Mouse (Mus musculus): ENCODE measurements around the gene Syn3. TPM values are rescaled to one million over a fixed set of nuclear protein-coding genes. Genes with fewer than 3 reads are reported as not detected.
A peak's percentile ranks its signal among the peaks of the same experiment; 100 is the strongest.

Gene Syn3
- total RNA-seq, 2 experiments from 2014 or later: 23.0 to 27.5 TPM

DNA sequence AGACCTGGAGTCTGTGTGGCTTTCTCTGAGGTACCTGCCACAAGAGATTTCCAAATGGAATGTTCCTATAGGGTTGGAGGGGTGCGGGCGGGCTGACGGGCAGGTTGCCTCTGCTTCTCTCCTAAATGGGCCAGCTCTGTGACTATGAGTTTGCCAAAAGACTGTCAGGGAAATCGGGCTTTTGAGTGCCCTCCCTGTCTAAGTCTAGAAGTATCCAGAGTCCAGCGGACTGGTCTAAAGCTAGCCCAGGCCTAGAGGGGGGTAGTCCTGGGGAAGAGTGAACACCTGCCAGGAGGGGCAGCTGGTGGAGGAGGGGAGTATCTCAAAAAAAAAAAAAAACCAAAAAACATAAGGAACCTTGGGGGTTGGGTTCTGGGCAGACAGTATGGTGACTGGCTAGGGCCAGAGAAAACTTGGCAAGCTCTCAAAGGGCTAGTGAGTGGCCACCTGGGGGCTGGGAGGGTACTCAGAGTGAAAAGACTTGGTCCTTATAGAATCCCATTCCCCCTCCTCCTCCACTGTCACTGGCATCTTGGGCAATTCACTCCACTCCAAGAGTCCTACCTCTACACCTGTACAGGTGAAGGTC lies 180.1 kb downstream of the Syn3 start:
- no peak for DNase-seq (ENCODE audit: low spot score in 2 of 2)

DNA sequence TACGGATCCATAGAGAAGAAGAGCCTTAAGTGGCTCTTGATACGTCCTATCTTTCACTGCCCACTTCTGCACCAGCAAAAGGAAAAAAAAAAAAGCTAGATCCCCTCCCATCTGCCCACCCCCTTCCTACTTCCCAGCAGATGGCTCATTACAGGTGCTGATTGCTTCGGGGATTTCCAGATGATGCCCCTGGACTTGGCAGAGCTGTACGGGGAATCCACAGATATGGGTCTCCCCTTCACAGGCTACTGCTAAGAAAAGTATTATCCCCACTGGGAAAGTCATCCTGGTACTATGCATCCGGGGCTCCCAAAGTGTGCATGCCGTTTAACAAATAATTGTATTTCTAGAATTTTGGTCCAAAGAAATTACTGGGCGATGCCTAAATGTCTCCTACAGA lies 181.1 kb downstream of the Syn3 start:
- no peak for DNase-seq (ENCODE audit: low spot score in 2 of 2)

- no peak for DNase-seq (ENCODE audit: low spot score in 2 of 2)
These were observed 183.2 kb downstream of the Syn3 start for GRCm38 (mm10) chr10:86315513-86315912.

GRCm38 (mm10) chr10:86313448-86313847 lies 185.2 kb downstream of the Syn3 start:
- no peak for DNase-seq (ENCODE audit: low spot score in 2 of 2)

DNA sequence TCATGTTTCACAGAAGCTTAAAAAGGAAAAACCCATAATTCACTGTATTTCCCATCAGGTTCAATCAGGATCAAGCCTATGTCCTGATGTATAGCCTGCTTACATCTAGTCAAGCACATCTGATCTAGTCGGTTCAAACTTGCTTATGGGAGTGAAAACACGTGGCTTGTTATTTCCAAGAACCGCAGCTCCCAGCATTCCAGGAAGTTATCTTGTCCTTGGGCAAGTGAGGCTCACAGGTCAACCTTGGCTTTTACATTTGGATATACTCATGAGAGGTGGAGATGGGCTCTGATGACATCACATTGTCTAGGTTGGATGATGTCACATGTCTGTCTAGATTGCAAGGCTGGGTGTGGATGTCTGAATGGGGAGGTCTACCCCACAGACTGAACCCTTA lies 185.7 kb downstream of the Syn3 start:
- DNase-seq (ENCODE audit: low spot score in 2 of 2): no peak

GRCm38 (mm10) chr10:86310527-86310926 lies 188.2 kb downstream of the Syn3 start:
- no peak for DNase-seq (ENCODE audit: low spot score in 2 of 2)

DNA sequence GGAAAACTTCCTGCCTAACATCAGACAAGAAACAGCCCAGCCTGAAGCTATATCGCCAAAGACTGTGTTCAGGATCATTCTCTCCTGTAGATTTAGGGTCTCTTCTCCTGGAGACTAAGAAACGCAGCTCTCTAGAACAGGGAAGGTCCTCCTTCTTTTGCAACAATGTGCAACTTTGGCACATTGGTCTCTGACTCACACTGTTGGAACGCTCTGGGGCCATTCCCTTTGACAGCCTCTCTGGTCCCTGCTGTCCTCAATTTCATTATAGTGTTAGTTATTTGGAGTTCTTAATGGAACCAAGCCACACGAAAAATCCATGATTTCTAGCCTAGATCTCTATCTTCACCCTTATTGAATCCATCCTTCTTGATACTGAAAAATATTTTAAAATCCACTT lies 191.5 kb downstream of the Syn3 start:
- DNase-seq (ENCODE audit: low spot score in 2 of 2): no peak

- DNase-seq (ENCODE audit: low spot score in 2 of 2): no peak
These were observed 194.1 kb downstream of the Syn3 start for GRCm38 (mm10) chr10:86304583-86304982.

GRCm38 (mm10) chr10:86303495-86303876 lies 195.2 kb downstream of the Syn3 start:
- no peak for DNase-seq (ENCODE audit: low spot score in 2 of 2)

DNA sequence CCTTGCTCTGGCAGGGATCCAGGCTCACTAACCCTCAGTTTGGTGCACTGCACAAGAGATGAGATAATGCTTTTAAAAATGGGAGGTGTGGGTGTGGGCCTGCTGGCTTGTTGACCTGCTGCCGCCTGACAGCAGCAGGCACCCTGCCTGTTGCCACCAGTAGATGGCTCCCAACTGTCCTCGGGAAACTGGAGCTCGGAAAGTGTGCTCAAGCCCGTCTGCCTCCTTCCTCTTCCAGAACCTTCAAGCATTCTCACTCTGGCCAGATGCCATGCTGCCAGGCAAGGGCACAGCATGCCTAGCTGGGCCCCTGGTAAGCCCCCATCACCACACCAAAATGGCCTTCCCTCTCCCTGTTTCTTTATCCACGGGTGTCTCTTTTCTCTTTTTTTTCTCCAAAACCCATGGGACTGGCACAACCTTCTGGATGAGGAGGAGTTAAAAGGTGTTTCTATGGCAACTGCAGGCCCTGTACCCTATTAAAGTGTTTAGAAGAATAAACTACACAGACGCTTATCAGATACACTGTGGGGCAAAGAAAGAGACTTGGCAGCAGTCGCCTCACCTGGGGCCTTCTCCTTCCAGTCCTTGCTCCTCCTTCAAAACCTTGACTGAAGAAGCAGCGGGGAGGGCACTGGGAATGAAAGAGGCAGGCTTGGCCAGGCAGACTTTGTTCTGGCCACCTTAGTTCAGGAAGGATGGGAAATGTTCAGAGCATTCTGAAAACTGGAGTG lies 195.8 kb downstream of the Syn3 start:
- peak; percentile 73 to 74 for DNase-seq (ENCODE audit: low spot score in 2 of 2)

DNA sequence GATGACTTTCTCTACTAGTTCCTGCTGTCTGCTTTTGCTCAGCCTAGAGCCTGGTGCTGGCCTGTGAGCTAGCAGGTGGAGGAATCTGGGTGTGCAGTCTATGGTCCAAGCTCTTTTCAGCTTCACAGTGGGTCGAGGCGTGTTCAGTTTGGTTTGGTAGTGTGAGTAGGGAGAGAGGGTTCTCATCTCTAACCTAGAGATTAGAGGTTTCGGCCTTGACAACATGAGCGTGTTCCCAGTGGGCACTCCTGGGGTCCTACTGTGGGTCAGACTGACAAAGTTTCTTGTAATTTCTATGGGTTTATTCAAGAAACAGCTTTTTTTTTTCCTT lies 196.4 kb downstream of the Syn3 start:
- DNase-seq (ENCODE audit: low spot score in 2 of 2): no peak

DNA sequence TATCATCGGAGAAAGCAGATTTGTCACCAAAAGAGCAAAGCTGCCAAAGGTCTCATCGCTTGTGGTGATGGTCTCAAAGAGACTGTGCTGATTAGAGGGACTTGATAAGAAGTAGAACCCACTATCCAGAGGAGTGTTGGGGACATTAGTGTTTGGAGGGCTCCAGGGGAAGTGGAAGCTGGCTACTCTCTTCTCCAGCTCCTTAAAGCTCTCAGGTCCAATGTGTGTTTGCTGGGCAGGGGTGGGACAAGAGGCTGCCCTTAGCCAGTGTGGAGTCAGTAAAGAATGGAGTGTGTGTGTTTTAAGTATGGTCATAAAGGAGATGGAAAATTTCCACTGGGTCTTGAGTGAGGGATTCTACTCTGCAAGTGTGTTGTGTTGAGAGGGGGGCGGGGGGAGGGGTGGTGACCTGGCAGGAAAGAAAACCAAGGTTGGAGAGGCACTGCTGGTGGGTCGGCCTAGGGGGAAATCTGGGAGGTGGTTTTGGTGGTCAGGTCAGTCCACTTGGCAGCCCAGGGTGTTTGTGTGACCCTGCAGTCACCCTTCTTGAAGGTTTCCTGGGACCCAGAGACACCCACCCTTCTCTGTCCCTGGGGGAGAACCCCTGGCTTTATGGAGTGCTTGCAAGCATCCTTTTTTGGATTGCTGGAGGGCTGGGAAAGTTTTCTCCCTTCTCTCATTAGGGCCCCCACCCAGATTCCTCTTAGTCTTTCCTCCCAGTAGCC lies 196.9 kb downstream of the Syn3 start:
- DNase-seq (ENCODE audit: low spot score in 2 of 2): no peak

GRCm38 (mm10) chr10:86301117-86301490 lies 197.6 kb downstream of the Syn3 start:
- DNase-seq (ENCODE audit: low spot score in 2 of 2): no peak

- DNase-seq (ENCODE audit: low spot score in 2 of 2): peak; percentile 28 to 41
These were observed 198.2 kb downstream of the Syn3 start, which contains the start of gene Timp3 for GRCm38 (mm10) chr10:86300293-86301116. Timp3 (plus strand) TSS chr10:86300372.

- DNase-seq (ENCODE audit: low spot score in 2 of 2): no peak
These were observed 198.9 kb downstream of the Syn3 start for GRCm38 (mm10) chr10:86299795-86300194.

- DNase-seq (ENCODE audit: low spot score in 2 of 2): no peak
These were observed 200.4 kb downstream of the Syn3 start for GRCm38 (mm10) chr10:86298326-86298725.

DNA sequence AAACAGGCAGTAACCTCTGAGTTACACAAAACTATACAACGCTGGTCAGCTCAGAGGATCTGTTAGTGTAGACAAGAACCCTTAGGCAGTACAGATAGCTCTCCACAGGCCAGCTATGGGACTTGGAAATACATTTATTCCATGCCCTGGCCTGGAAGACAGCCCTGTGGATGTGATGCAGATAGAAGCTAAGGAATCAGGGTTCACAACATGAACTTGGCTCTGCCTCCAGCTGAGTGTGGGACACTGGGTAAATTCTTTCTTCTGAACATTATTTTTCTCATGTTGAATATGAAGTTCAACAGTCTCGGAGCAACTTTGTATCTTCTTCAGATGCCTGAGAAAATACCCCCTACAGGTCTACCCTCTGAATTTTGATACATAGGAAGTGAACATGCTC lies 201.4 kb downstream of the Syn3 start:
- DNase-seq (ENCODE audit: low spot score in 2 of 2): no peak

DNA sequence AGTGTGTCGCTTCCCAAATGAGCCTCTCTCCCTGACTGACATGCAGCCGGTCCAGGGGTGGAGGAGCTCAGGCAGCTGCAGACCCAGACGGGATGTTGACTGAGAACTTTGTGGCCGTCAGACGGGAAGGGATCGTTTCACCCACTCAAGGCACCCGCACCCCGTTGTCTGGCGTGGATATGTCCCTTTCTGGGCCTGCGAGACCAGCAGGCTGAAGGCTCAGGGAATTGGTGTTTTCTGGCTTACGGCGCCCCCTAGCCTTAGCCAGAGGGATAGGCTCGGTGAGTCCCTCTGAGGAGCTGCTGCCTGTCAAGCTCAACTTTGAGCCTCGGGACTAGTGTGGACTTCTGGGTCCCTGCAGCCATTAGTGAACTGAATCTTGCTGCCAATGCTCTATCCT lies 202.6 kb downstream of the Syn3 start:
- DNase-seq (ENCODE audit: low spot score in 2 of 2): peak; percentile 69 to 76

DNA sequence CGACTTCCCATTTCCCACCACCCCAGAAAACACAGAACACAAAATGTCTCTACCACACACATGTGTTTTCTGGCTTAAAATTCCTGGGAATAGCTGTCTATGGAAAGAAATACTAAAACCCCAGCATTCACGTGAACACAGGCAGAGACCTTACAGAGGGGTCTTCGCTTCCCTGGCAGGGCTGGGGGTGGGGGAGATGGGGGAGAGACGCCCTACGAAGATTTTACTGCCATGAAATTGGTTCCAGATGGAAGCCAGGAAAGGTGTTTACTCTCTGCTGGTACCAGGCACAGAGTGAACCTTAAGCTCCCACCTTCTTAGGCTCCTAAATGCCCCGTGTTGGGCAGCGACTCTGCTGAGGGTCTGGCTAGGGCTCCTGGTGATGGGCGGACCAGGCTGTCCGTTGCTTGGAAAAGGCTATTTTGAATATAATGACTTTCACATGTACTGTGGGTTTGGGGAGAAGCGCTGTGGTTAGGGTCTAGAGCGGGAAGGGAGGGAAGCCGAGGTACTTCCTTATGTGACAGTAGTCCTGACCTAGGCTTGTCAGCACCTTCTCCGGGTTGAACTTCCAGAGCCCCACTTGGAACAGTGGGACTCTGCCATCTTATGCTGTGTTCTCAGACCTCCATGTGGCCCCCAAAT lies 203.1 kb downstream of the Syn3 start:
- no peak for DNase-seq (ENCODE audit: low spot score in 2 of 2)

DNA sequence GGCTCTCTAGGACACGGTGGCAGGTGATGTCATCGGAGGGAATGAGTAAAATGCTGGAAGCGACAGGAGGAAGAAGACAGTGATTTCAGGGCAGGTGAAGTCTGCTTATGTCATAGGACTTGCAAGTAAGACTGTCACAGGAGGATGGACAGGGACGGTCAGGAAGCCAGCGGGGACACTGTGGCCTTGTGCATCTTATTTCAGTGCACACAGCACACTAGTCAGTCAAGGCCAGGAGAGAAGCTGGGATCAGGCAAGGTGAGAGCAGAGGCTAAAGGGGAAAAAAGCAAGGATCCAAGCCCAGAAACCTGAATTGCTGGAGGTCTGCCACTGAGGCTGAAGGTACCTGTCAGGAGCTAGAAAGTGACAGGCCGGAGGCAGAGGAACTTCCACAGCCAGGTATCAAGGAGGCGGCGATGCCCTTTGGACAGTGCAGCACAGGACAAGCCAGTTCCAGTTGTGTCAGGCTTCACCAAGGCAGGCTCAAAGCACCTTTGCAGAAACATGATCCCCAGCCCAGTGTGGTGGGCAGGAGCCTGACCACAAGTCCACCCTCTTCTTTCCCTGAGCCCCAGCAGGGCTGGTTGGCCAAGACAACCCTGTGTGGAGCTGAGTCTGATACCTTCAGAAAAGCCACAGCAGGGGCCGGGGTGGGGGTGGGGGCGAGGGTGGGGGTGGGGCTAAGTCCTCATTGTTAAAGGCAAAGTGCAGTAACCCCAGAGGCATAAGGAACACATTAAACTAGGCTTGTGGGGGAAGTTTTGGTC lies 203.9 kb downstream of the Syn3 start:
- no peak for DNase-seq (ENCODE audit: low spot score in 2 of 2)

All from left cerebral cortex, adult 18-20 months (tissue).